Mouse (Mus musculus) MEL (cell line): ENCODE results near the gene Ehd2.

ENCODE experiments used
- CTCF ChIP-seq, 3 experiments: IDR thresholded peaks in 2 of 3; conservative IDR thresholded peaks in 1 of 3; 2 replicates each; pipeline ENCODE4 v1.5.1; 2011 to 2012; ENCODE audit warnings: low read length in 3 of 3, low read depth in 2 of 3, mild to moderate bottlenecking in 2 of 3, improper control_type of control experiment in 1 of 3, inconsistent platforms in 1 of 3, mixed read lengths in 1 of 3, moderate library complexity in 1 of 3; ENCODE audit not compliant: control insufficient read depth in 1 of 3, insufficient read depth in 1 of 3, poor library complexity in 1 of 3, severe bottlenecking in 1 of 3
- E2F4 ChIP-seq: IDR thresholded peaks from 2 replicates; pipeline ENCODE4 v1.6.1; 2011; ENCODE audit warnings: low read depth, low read length, improper control_type of control experiment, borderline replicate concordance
- EP300 ChIP-seq, 2 experiments: IDR thresholded peaks; 2 replicates each; pipeline ENCODE4 v1.6.1; 2011; ENCODE audit warnings: improper control_type of control experiment in 2 of 2, low read length in 2 of 2, low read depth in 1 of 2, mild to moderate bottlenecking in 1 of 2
- JUND ChIP-seq: IDR thresholded peaks from 2 replicates; pipeline ENCODE4 v1.6.1; 2011; ENCODE audit warnings: low read depth, mild to moderate bottlenecking, improper control_type of control experiment, low read length
- MAX ChIP-seq: IDR thresholded peaks from 2 replicates; pipeline ENCODE4 v1.6.1; 2011; ENCODE audit warnings: low read length, improper control_type of control experiment
- MXI1 ChIP-seq: IDR thresholded peaks from 2 replicates; pipeline ENCODE4 v1.6.1; 2011; ENCODE audit warnings: mild to moderate bottlenecking, low read depth, low read length, improper control_type of control experiment
- MYC ChIP-seq: IDR thresholded peaks from 2 replicates; pipeline ENCODE4 v1.6.1; 2011; ENCODE audit warnings: low read depth, mild to moderate bottlenecking, low read length, improper control_type of control experiment, moderate library complexity
- POLR2A ChIP-seq, 2 experiments: IDR thresholded peaks; 2 replicates each; pipeline ENCODE4 v1.6.1; 2011 to 2012; ENCODE audit warnings: low read length in 2 of 2, mild to moderate bottlenecking in 2 of 2, control low read depth in 1 of 2, improper control_type of control experiment in 1 of 2, low read depth in 1 of 2, moderate library complexity in 1 of 2; ENCODE audit not compliant: control insufficient read depth in 1 of 2, insufficient read depth in 1 of 2, poor library complexity in 1 of 2
- POLR2AphosphoS5 ChIP-seq: IDR thresholded peaks from 2 replicates; pipeline ENCODE4 v1.6.1; 2012; ENCODE audit warnings: low read depth, borderline replicate concordance, mild to moderate bottlenecking, inconsistent platforms, low read length, moderate library complexity, mixed read lengths
- RCOR1 ChIP-seq: IDR thresholded peaks from 2 replicates; pipeline ENCODE4 v1.6.1; 2012; ENCODE audit warnings: low read depth, mild to moderate bottlenecking, inconsistent platforms, low read length, improper control_type of control experiment
- SMC3 ChIP-seq: IDR thresholded peaks from 2 replicates; pipeline ENCODE4 v1.6.1; 2011; ENCODE audit warnings: low read depth, low read length, improper control_type of control experiment
- TAL1 ChIP-seq: IDR thresholded peaks from 2 replicates; pipeline ENCODE4 v1.6.1; 2012; ENCODE audit warnings: mild to moderate bottlenecking, inconsistent platforms, low read length, moderate library complexity, mixed read lengths
- TCF12 ChIP-seq: IDR thresholded peaks from 2 replicates; pipeline ENCODE4 v1.6.1; 2014; ENCODE audit warnings: low read depth, mild to moderate bottlenecking, inconsistent platforms, low read length, improper control_type of control experiment, moderate library complexity
- ZNF384 ChIP-seq: IDR thresholded peaks from 2 replicates; pipeline ENCODE4 v1.6.1; 2012; ENCODE audit warnings: low read depth, mild to moderate bottlenecking, inconsistent platforms, low read length, improper control_type of control experiment

GRCm38 (mm10) chr7:15919947-15920346 is 47.4 kb downstream of the Ehd2 start:
- no peak for TF ChIP-seq EP300 (IDR thresholded peaks at IDR 0.05; ENCODE audit: low read depth in 1 of 2, low read length in 2 of 2)
- no peak for TF ChIP-seq MAX
- TF ChIP-seq CTCF (IDR thresholded peaks at IDR 0.05 in 2 of 3, conservative IDR thresholded peaks at IDR 0.05 in 1 of 3; ENCODE audit: control insufficient read depth in 1 of 3, insufficient read depth in 1 of 3, low read depth in 2 of 3, low read length in 3 of 3, poor library complexity in 1 of 3, severe bottlenecking in 1 of 3), result no peak
- TF ChIP-seq POLR2A (IDR thresholded peaks at IDR 0.05; ENCODE audit: control insufficient read depth in 1 of 2, insufficient read depth in 1 of 2, low read depth in 1 of 2, low read length in 2 of 2, poor library complexity in 1 of 2), result no peak
- TF ChIP-seq SMC3, result no peak
- TF ChIP-seq E2F4, result no peak
- TF ChIP-seq TAL1, result no peak
- TF ChIP-seq MXI1, result no peak
- TF ChIP-seq TCF12, result no peak
- TF ChIP-seq JUND, result no peak
- no peak for TF ChIP-seq MYC
- TF ChIP-seq ZNF384, result no peak
- no peak for TF ChIP-seq RCOR1
- no peak for TF ChIP-seq POLR2AphosphoS5
